Mouse (Mus musculus) ES-Bruce4 (cell line): ENCODE data around the gene Camk2d.

Experiments used
- CTCF ChIP-seq: IDR thresholded peaks from one replicate; pipeline ENCODE4 v1.8.1; 2011; ENCODE audit warnings: low read depth, low read length
- POLR2A ChIP-seq: IDR thresholded peaks from one replicate; pipeline ENCODE4 v1.8.1; 2011; ENCODE audit warnings: low read length; ENCODE audit not compliant: insufficient read depth

DNA sequence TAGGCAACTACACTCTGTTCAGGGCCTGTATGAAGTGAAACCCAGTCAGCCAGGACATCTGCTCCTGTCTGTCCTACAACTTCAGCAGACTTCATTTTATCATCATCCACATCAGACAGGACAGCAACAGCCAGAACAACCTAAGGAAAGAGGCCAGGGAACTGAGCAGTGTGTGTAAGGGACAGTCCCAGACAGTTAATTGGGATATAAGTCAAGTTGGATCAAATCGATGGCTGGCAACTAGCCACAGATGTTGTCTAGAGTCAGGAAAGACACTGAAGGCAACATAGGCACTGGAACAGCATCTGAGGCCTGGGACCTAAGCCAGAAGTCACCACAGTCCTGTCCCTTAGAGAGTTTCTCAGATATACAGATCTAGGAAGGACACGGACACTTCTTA is 32.5 kb upstream of the Camk2d start:
- no peak for TF ChIP-seq CTCF
- no peak for TF ChIP-seq POLR2A
